Mouse (Mus musculus) cerebellum, adult 9-10 months (tissue): ENCODE measurements around the gene Rdh16.
"Not testable (repeated sequence)": the region's sequence is repeated elsewhere in the genome, so short reads cannot be mapped to it uniquely, and the experiment has no call there.

Source experiments
- DNase-seq: peaks from one replicate; pipeline ENCODE4 v3.0.0; 2022

Rdh16 gene

GRCm38 (mm10) chr10:127800891-127801290 lies at the start of gene Rdh16:
Rdh16 (plus strand) TSS chr10:127801152.
- no peak for DNase-seq

- no peak for DNase-seq
Measured at GRCm38 (mm10) chr10:127751548-127751947, 49.4 kb upstream of the Rdh16 start, which contains the start of gene Gpr182. Gpr182 (minus strand) TSS chr10:127751732.

- no peak for DNase-seq
Measured at GRCm38 (mm10) chr10:127754566-127755166, 46.3 kb upstream of the Rdh16 start.

- no peak for DNase-seq
Measured at GRCm38 (mm10) chr10:127755246-127755645, 45.7 kb upstream of the Rdh16 start.

- no peak for DNase-seq
Measured at GRCm38 (mm10) chr10:127755770-127756468, 45.0 kb upstream of the Rdh16 start.

- no peak for DNase-seq
Measured at GRCm38 (mm10) chr10:127759181-127760110, 41.5 kb upstream of the Rdh16 start, which contains the start of the genes Rdh1 and Rdh16f1. Rdh1 (plus strand) TSS chr10:127759721. Rdh16f1 (plus strand) TSS chr10:127759787.

GRCm38 (mm10) chr10:127762926-127763325 lies 38.0 kb upstream of the Rdh16 start:
- DNase-seq: not testable (repeated sequence)

GRCm38 (mm10) chr10:127763914-127764680 lies 36.9 kb upstream of the Rdh16 start:
- DNase-seq: peak; percentile 55

GRCm38 (mm10) chr10:127766564-127766963 lies 34.4 kb upstream of the Rdh16 start:
- DNase-seq: no peak

- DNase-seq: no peak
Measured at GRCm38 (mm10) chr10:127776011-127776410, 24.9 kb upstream of the Rdh16 start, which contains the start of gene Rdh9. Rdh9 (plus strand) TSS chr10:127776386.

- DNase-seq: not testable (repeated sequence)
Measured at GRCm38 (mm10) chr10:127782321-127782720, 18.6 kb upstream of the Rdh16 start.

- DNase-seq: not testable (repeated sequence)
Measured at GRCm38 (mm10) chr10:127785411-127785810, 15.5 kb upstream of the Rdh16 start.

- no peak for DNase-seq
Measured at GRCm38 (mm10) chr10:127799295-127799694, 1.7 kb upstream of the Rdh16 start.

- DNase-seq: no peak
Measured at GRCm38 (mm10) chr10:127801612-127802011, 660 bp downstream of the Rdh16 start.

GRCm38 (mm10) chr10:127802236-127802635 lies 1.3 kb downstream of the Rdh16 start:
- DNase-seq: no peak

GRCm38 (mm10) chr10:127804416-127804815 lies 3.5 kb downstream of the Rdh16 start:
- no peak for DNase-seq

GRCm38 (mm10) chr10:127815888-127816287 lies 14.9 kb downstream of the Rdh16 start:
- DNase-seq: no peak

GRCm38 (mm10) chr10:127817268-127817910 lies 16.4 kb downstream of the Rdh16 start:
- DNase-seq: not testable (repeated sequence)

- DNase-seq: not testable (repeated sequence)
Measured at GRCm38 (mm10) chr10:127821806-127822205, 20.9 kb downstream of the Rdh16 start.

- no peak for DNase-seq
Measured at GRCm38 (mm10) chr10:127825386-127825785, 24.4 kb downstream of the Rdh16 start.

GRCm38 (mm10) chr10:127829121-127829520 lies 28.2 kb downstream of the Rdh16 start:
- peak; percentile 14 for DNase-seq

- DNase-seq: not testable (repeated sequence)
Measured at GRCm38 (mm10) chr10:127834186-127834585, 33.2 kb downstream of the Rdh16 start.
